Comparison of ENCODE assay signal across 8 mouse cellular contexts in the genomic region with DNA sequence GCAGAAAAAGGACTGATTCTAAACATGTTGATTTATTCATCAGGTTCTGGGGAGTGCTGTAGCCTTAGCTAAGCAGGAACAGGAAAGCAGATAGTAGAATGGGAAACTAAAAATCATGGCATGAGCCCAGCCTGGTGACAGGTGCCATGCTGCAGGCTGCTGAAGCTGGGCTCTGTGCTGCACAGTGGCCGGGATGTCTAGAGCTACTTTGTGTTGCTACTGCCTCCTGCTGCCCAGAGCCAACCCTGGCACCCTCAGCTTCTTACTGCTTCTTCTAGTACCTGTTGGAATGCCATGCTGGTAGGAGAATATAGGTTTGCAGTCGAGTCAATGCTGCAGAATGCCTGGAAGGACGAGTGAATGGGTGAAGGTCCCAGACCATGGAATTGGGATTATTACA. TPM values are rescaled to one million over a fixed set of nuclear protein-coding genes. Genes with fewer than 3 reads are reported as not detected.
DNase-seq lines count a peak whose midpoint lies in the region; ATAC-seq lines count a peak whose summit lies in the region.

No protein-coding gene starts in this region.

- DNase-seq in heart, adult 8-10 months (ENCODE audit: low spot score), result no peak
- peak; percentile 44 for DNase-seq in midbrain, embryonic 14.5 days
- no peak for DNase-seq in midbrain, embryonic 11.5 days (ENCODE audit: low spot score, missing footprints)
- peak; percentile 49 for DNase-seq in adipocyte (ENCODE audit: low spot score)
- peak; percentile 33 to 44 for DNase-seq in layer of hippocampus, postnatal 10 days (ENCODE audit: low spot score in 2 of 2)
- DNase-seq in cerebellum, postnatal 36 days, result no peak
- no peak for DNase-seq in heart, adult 9 months (ENCODE audit: low spot score in 2 of 2)

- H3K4me1 ChIP-seq in heart, embryonic 16.5 days (ENCODE audit: control insufficient read depth, insufficient read depth, low read length), result 0 out of 2 replicates have a peak, but pooled peaks cover 2% of the 10 kb centered on the region
- no peaks in the 10 kb centered on the region for H3K4me1 ChIP-seq in midbrain, embryonic 14.5 days (ENCODE audit: control insufficient read depth, insufficient read depth, low read length)
- no peaks in the 10 kb centered on the region for H3K4me1 ChIP-seq in midbrain, embryonic 11.5 days (ENCODE audit: control insufficient read depth, insufficient read depth, low read length)

- no peaks in the 10 kb centered on the region for H3K9me3 ChIP-seq in heart, embryonic 16.5 days (replicated peaks; ENCODE audit: control insufficient read depth, low read length)
- H3K9me3 ChIP-seq in midbrain, embryonic 14.5 days (ENCODE audit: control insufficient read depth, low read length), result no peaks in the 10 kb centered on the region
- no peaks in the 10 kb centered on the region for H3K9me3 ChIP-seq in midbrain, embryonic 11.5 days (ENCODE audit: control insufficient read depth, low read length)

- no peak overlapping the region for H3K27ac ChIP-seq in heart, embryonic 16.5 days (ENCODE audit: low read length)
- H3K27ac ChIP-seq in midbrain, embryonic 14.5 days (replicated peaks; ENCODE audit: low read depth, low read length), result no peak overlapping the region
- no peak overlapping the region for H3K27ac ChIP-seq in midbrain, embryonic 11.5 days (ENCODE audit: low read depth, low read length)

- H3K9ac ChIP-seq in heart, embryonic 16.5 days (ENCODE audit: low read length), result no peak overlapping the region
- no peak overlapping the region for H3K9ac ChIP-seq in midbrain, embryonic 14.5 days (replicated peaks; ENCODE audit: low read length)
- no peak overlapping the region for H3K9ac ChIP-seq in midbrain, embryonic 11.5 days (ENCODE audit: low read length)

- ATAC-seq in heart, embryonic 16.5 days (replicated peaks; ENCODE audit: extremely low read depth, insufficient read depth, low FRiP score), result 0 out of 2 replicates have a peak, but pooled peaks have one; percentile 41
- ATAC-seq in midbrain, embryonic 14.5 days (ENCODE audit: low FRiP score, low TSS enrichment), result no peak
- no peak for ATAC-seq in midbrain, embryonic 11.5 days (ENCODE audit: low FRiP score)

- 63% methylated on average over 3 of the region's 3 CpGs for WGBS in heart, embryonic 16.5 days
- 61% methylated on average over 3 of the region's 3 CpGs for WGBS in midbrain, embryonic 14.5 days
- 66% methylated on average over 3 of the region's 3 CpGs for WGBS in midbrain, embryonic 11.5 days

- no peaks in the 10 kb centered on the region for H3K36me3 ChIP-seq in heart, embryonic 16.5 days (ENCODE audit: control insufficient read depth, insufficient read depth)
- peaks cover 13% of the 10 kb centered on the region for H3K36me3 ChIP-seq in midbrain, embryonic 14.5 days (ENCODE audit: control insufficient read depth, insufficient read depth, low read length)
- no peaks in the 10 kb centered on the region for H3K36me3 ChIP-seq in midbrain, embryonic 11.5 days (ENCODE audit: control insufficient read depth, insufficient read depth, low read length)

- no peak overlapping the region for H3K4me2 ChIP-seq in heart, embryonic 16.5 days (ENCODE audit: low read depth, low read length)
- H3K4me2 ChIP-seq in midbrain, embryonic 14.5 days (ENCODE audit: low read length), result no peak overlapping the region
- no peak overlapping the region for H3K4me2 ChIP-seq in midbrain, embryonic 11.5 days

- no peaks in the 10 kb centered on the region for H3K27me3 ChIP-seq in heart, embryonic 16.5 days (ENCODE audit: control insufficient read depth, insufficient read depth, low read length)
- H3K27me3 ChIP-seq in midbrain, embryonic 14.5 days (ENCODE audit: control insufficient read depth, insufficient read depth, low read length), result no peaks in the 10 kb centered on the region
- no peaks in the 10 kb centered on the region for H3K27me3 ChIP-seq in midbrain, embryonic 11.5 days (ENCODE audit: control insufficient read depth, insufficient read depth, low read length)

- H3K4me3 ChIP-seq in heart, embryonic 16.5 days (ENCODE audit: low read length), result no peak overlapping the region
- H3K4me3 ChIP-seq in midbrain, embryonic 14.5 days (replicated peaks; ENCODE audit: low read depth, low read length), result no peak overlapping the region
- no peak overlapping the region for H3K4me3 ChIP-seq in midbrain, embryonic 11.5 days (ENCODE audit: low read depth, low read length)

RNA-seq across cellular contexts. Expression of a gene that starts 8.9 kb away (rescaled TPM):
- polyA plus RNA-seq in heart, embryonic 16.5 days (2015; fragmentation: Nextera tagmentation; extraction: Ambion mirVana), result 34.5 and 40.3 TPM in 2 replicates
- total RNA-seq in heart, adult 8-10 months (2022), result 10 to 100 TPM; 21.7 to 26.6 (median 23.0) TPM
- 50.6 and 70.9 TPM in 2 replicates for polyA plus RNA-seq in midbrain, embryonic 14.5 days (2014; fragmentation: Nextera tagmentation; extraction: Ambion mirVana)
- polyA plus RNA-seq in midbrain, embryonic 11.5 days (2014; fragmentation: Nextera tagmentation; extraction: Ambion mirVana), result 40.5 and 44.3 TPM in 2 replicates
- 10 to 100 TPM; 47.3 to 55.7 TPM for total RNA-seq in layer of hippocampus, postnatal 10 days (2021)

RNA-seq across cellular contexts. Expression of a gene that starts 54.7 kb away (rescaled TPM):
- polyA plus RNA-seq in heart, embryonic 16.5 days (2015; fragmentation: Nextera tagmentation; extraction: Ambion mirVana), result 0.46 and 1.4 TPM in 2 replicates
- under 1 TPM in 2 of 4 experiments, not detected in 2; 0.11 to 0.25 TPM for total RNA-seq in heart, adult 8-10 months (2022)
- polyA plus RNA-seq in midbrain, embryonic 14.5 days (2014; fragmentation: Nextera tagmentation; extraction: Ambion mirVana), result 7.8 and 9.2 TPM in 2 replicates
- 0.33 and 0.70 TPM in 2 replicates for polyA plus RNA-seq in midbrain, embryonic 11.5 days (2014; fragmentation: Nextera tagmentation; extraction: Ambion mirVana)
- 100 to 1,000 TPM; 166 to 169 TPM for total RNA-seq in layer of hippocampus, postnatal 10 days (2021)

Comparison
In these comparisons a context has a peak if more than half of its experiments do, and no peak if none do; other contexts are left out.
1. DNase-seq: peak in midbrain, embryonic 14.5 days (single experiment), adipocyte (single experiment) and layer of hippocampus, postnatal 10 days (2 of 2); none in heart, adult 8-10 months (single experiment), midbrain, embryonic 11.5 days (single experiment), cerebellum, postnatal 36 days (0 of 2) and heart, adult 9 months (0 of 2).